Mouse (Mus musculus) megakaryocyte, embryonic 14.5 days (primary cell): ENCODE data around the gene 1700102P08Rik. TPM values are rescaled to one million over a fixed set of nuclear protein-coding genes. Genes with fewer than 3 reads are reported as not detected.

Source experiments
- H3K27me3 ChIP-seq: replicated peaks from 2 replicates; pipeline ENCODE3; 2012; ENCODE audit warnings: inconsistent platforms
- H3K36me3 ChIP-seq: replicated peaks from 2 replicates; pipeline ENCODE3; 2012; ENCODE audit warnings: low read length, inconsistent platforms, mixed read lengths
- H3K4me1 ChIP-seq: 2 replicates; pipeline ENCODE4 v1.6.1; 2012; ENCODE audit warnings: inconsistent platforms
- H3K4me3 ChIP-seq: replicated peaks from 2 replicates; pipeline ENCODE3; 2012; ENCODE audit warnings: moderate library complexity, mild to moderate bottlenecking, inconsistent platforms
- H3K9me3 ChIP-seq: 2 replicates; pipeline ENCODE4 v1.6.1; 2012; ENCODE audit warnings: inconsistent platforms
- FLI1 ChIP-seq: IDR thresholded peaks from 2 replicates; pipeline ENCODE4 v1.6.1; 2012; ENCODE audit warnings: low read length, inconsistent platforms, mixed read lengths
- GATA1 ChIP-seq: IDR thresholded peaks from 3 replicates; pipeline ENCODE4 v1.6.1; 2012; ENCODE audit warnings: mixed read lengths, low read length, inconsistent platforms, borderline replicate concordance
- polyA plus RNA-seq: library from polyadenylated mRNA; stranded (reverse); fragments of >175 nt; gene quantifications from 2 replicates; pipeline ENCODE4 v1.2.3, GENCODE M21; 2012; ENCODE audit warnings: low replicate concordance; ENCODE audit not compliant: insufficient read depth

The 1700102P08Rik gene
- polyA plus RNA-seq, 1 experiment: 0.30 TPM

GRCm38 (mm10) chr9:108455747-108456571, 63.4 kb downstream of the 1700102P08Rik start:
- H3K27me3 ChIP-seq: peaks cover 29% of the 10 kb centered on the region
- H3K36me3 ChIP-seq: peaks cover 2% of the 10 kb centered on the region
- peaks cover 10% of the 10 kb centered on the region; the same call in 1 of the 2 replicates for H3K9me3 ChIP-seq
- peaks cover 42% of the 10 kb centered on the region for H3K4me1 ChIP-seq
- TF ChIP-seq GATA1 (no peak), FLI1 (no peak)
- H3K4me3 ChIP-seq: peak overlapping the region; percentile 33

- Histone ChIP-seq H3K27me3 (peaks cover 19% of the 10 kb centered on the region), H3K36me3 (peaks cover 4% of the 10 kb centered on the region), H3K9me3 (peaks cover 10% of the 10 kb centered on the region; the same call in 1 of the 2 replicates), H3K4me3 (no peak overlapping the region), H3K4me1 (peaks cover 41% of the 10 kb centered on the region)
- TF ChIP-seq GATA1: no peak
- TF ChIP-seq FLI1: no peak
These were observed 64.3 kb downstream of the 1700102P08Rik start for GRCm38 (mm10) chr9:108456953-108457352.

- peak overlapping the region; percentile 95 for H3K4me3 ChIP-seq
- peaks cover 34% of the 10 kb centered on the region for H3K36me3 ChIP-seq
- no peak for TF ChIP-seq FLI1
- TF ChIP-seq GATA1: no peak
- peaks cover 7% of the 10 kb centered on the region; the same call in 1 of the 2 replicates for H3K9me3 ChIP-seq
- peaks cover 46% of the 10 kb centered on the region for H3K4me1 ChIP-seq
- peaks cover 15% of the 10 kb centered on the region for H3K27me3 ChIP-seq
These were observed 67.3 kb downstream of the 1700102P08Rik start for GRCm38 (mm10) chr9:108459939-108460318.

Other genes starting within 250 kb of the 1700102P08Rik start
- gene Bsn, start 202.4 kb upstream of the 1700102P08Rik start, polyA plus RNA-seq: 0.26 and 0.83 TPM in 2 replicates
- gene Dag1, start 128.8 kb upstream of the 1700102P08Rik start, polyA plus RNA-seq: 10.0 and 15.2 TPM in 2 replicates
- gene Nicn1, start 102.4 kb upstream of the 1700102P08Rik start, polyA plus RNA-seq: not detected in 2 replicates
- gene Amt, start 96.0 kb upstream of the 1700102P08Rik start, polyA plus RNA-seq: 1.9 TPM in 1 of 2 replicates, not detected in the other
- 83.3 and 92.2 TPM in 2 replicates for gene Rhoa, start 86.7 kb upstream of the 1700102P08Rik start, polyA plus RNA-seq
- gene Tcta, start 86.6 kb upstream of the 1700102P08Rik start, polyA plus RNA-seq: 5.1 and 6.8 TPM in 2 replicates
- 49.9 and 236 TPM in 2 replicates for gene Gpx1, start 53.9 kb upstream of the 1700102P08Rik start, polyA plus RNA-seq
- gene Usp4, start 45.0 kb upstream of the 1700102P08Rik start, polyA plus RNA-seq: 63.2 and 114 TPM in 2 replicates
- not detected in 2 replicates for gene Ccdc36, start 35.7 kb downstream of the 1700102P08Rik start, polyA plus RNA-seq
- gene BC048562, start 43.7 kb downstream of the 1700102P08Rik start, polyA plus RNA-seq: not detected in 2 replicates
- gene Ccdc71, start 67.7 kb downstream of the 1700102P08Rik start, polyA plus RNA-seq: 16.0 and 16.9 TPM in 2 replicates
- gene Klhdc8b, start 68.8 kb downstream of the 1700102P08Rik start, polyA plus RNA-seq: 3.8 and 6.5 TPM in 2 replicates
- 0.04 TPM in 1 of 2 replicates, not detected in the other for gene Lamb2, start 86.9 kb downstream of the 1700102P08Rik start, polyA plus RNA-seq
- gene Usp19, start 97.8 kb downstream of the 1700102P08Rik start, polyA plus RNA-seq: 61.5 and 104 TPM in 2 replicates
- 6.5 and 33.3 TPM in 2 replicates for gene Qars, start 114.9 kb downstream of the 1700102P08Rik start, polyA plus RNA-seq
- gene Qrich1, start 124.0 kb downstream of the 1700102P08Rik start, polyA plus RNA-seq: 22.0 and 38.5 TPM in 2 replicates
- 39.0 and 48.2 TPM in 2 replicates for gene Impdh2, start 167.5 kb downstream of the 1700102P08Rik start, polyA plus RNA-seq
- 28.6 and 37.1 TPM in 2 replicates for gene Ndufaf3, start 174.6 kb downstream of the 1700102P08Rik start, polyA plus RNA-seq
- 65.8 and 158 TPM in 2 replicates for gene Dalrd3, start 177.1 kb downstream of the 1700102P08Rik start, polyA plus RNA-seq
- gene Wdr6, start 185.9 kb downstream of the 1700102P08Rik start, polyA plus RNA-seq: 4.8 and 5.5 TPM in 2 replicates
- 1.8 and 2.8 TPM in 2 replicates for gene P4htm, start 204.9 kb downstream of the 1700102P08Rik start, polyA plus RNA-seq